Mouse (Mus musculus): Measurements from ENCODE around the gene Asb8.
A peak's percentile ranks its signal among the peaks of the same experiment; 100 is the strongest.

The Asb8 gene

DNA sequence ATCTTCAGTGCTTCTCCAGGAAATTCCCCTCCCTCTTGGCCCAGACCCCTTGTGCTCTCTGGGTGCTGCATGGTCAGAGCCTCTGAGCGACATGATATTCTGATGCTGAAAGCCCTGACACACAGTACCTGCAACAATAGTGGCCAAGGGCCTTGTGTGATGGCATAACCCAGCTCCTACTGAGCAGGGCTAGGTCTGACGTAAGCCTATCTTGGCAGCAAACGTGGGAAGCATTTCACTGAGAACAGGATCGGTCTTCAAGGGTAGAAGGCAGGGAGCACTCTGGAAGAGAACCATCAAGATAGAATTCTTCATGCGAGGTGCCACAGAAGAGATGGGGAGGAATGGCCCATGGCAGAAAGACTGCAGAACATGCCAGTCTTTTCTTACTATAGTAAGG, at the start of gene Asb8:
Gene Asb8 (minus strand): TSS at position 101 of the 400 bp plus-strand sequence.
- no peak for DNase-seq (ENCODE audit: low spot score in 2 of 2)

DNA sequence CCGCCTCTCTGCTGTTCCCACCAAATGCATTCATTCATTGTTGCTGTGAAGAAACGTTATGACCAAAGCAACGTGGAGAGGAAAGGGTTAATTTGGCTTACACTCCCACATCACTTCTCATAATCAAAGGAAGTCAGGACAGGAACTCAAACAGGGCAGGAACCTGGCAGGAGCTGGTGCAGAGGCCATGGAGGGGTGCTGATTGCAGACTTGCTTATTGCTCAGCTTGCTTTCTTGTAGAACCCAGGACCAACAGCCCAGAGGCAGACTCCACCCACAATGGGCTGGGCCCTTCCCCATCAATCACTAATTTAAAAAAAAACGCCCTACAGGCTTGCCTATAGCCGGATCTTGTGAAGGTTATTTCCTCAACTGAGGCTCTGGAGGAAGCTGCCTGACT, 48.7 kb upstream of the Asb8 start:
- no peak for DNase-seq (ENCODE audit: low spot score in 2 of 2)

DNA sequence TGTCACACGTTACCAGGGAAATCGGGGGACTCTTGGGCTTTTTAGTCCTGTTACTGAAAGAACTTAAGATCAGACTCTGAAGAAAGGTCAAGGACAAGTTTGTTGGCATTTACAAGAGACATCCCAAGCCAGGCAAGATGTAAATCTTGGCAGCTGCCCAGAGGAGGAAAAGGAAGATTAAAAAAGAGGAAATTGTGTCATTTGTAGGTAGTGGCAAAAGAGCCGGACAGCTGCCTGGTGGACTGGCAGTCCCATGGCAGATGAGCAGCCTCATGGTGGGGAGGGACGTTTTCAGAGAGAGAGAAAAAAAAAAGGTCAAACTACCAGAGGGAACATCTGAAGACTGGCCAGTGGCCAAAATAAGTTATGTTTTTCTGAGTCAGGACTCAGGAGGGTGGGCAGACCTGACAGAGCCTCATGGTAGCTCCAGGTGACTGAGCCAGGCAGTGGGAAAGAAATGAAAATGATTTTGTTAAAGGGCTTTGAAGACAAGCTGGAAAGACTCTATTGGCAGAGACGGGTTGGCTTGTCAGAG, 48.0 kb upstream of the Asb8 start:
- DNase-seq (ENCODE audit: low spot score in 2 of 2) = no peak

DNA sequence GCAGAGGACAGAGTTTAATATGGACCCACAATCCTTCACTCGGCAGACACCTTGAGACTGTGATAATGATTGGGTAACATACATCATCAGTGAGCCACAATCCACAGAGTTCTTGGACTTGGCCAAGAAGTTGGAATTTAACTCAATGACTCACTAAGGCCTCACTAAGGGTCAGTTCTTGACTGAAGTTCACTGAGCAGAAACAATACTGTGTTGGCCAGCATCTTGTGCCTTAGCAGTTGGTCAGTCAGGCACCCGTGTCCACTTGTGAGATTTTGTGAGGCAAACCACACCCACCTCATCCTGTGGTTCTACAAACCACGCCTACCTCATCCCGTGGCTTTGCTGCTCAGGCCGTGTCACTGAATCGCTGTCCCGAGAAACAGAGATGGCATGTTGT, 44.3 kb upstream of the Asb8 start:
- DNase-seq (ENCODE audit: low spot score in 2 of 2) = no peak

DNA sequence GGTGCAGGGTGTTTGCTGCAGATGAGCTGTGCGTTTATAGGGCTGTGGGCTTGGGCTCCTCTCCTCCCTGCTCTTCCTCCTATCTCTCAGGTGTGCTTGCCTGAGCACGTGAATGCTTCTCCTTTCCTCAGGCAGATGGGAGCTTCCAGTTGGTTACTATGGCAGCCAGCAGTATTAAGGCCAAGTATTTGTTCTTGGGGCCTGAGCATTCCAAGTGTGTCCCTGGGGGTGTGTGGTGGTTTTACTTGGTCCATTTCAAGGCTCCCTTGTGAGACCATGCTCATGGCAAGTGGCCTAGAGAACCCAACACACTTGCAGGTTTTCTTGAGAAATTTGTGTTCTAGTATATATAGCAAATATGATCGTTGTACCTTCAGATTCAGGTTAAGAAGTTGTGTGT, 30.0 kb upstream of the Asb8 start, which contains the start of gene Olfr288:
Gene Olfr288 (minus strand): TSS at position 101 of the 400 bp plus-strand sequence.
- DNase-seq (ENCODE audit: low spot score in 2 of 2) = no peak

DNA sequence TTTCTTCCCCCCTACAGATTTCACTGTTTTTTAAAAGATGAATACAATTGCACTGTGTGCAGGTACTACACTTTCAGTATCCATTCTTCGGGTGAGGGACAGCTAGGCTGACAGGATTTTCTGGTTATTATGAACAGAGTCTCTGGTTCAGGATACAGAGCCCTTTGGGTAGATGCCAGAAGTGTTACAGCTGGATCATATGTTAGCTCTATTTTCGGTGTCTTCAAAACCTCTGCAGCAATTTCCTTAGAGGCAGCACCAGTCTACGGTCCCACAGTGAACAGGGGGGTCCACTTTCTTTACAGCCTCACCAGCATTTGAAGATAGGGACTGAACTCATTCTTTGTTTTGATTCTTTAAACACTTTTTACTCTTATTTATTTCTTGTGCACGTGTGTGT, 19.0 kb upstream of the Asb8 start:
- DNase-seq (ENCODE audit: low spot score in 2 of 2) = no peak

DNA sequence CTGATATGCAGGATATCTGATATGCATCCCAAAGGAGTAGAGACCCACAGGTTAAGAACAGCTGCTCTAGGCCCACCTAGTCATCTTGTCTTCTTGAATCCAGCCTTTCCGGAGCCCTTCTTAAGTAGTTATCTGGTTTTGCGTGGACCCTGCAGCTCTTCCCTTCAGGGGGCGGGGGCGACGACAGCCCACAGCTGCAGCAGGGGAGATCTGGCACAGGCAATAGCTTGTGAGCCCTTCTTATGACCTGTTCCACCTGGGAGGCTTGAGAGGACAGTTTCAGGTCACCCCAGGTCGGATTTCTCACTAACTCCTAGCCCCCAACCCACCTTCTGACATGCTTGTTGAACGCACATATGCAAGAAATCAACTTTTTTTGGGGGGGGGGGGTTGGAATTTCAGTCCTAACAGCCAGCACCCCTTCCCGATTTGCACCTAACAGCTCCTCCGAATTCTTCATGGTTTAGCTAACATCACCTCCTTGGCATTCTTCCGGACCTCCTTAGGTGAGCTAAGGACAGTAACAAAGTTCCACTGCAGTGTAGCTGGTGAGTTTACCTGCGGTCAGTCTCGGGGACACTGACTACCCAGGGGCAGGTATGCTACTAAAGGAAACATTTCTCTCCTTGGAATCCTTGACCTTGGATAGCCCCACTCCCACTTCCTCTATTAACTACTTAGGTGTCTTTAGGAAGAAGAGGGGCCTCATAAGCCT, 16.6 kb upstream of the Asb8 start:
- DNase-seq (ENCODE audit: low spot score in 2 of 2) = no peak

DNA sequence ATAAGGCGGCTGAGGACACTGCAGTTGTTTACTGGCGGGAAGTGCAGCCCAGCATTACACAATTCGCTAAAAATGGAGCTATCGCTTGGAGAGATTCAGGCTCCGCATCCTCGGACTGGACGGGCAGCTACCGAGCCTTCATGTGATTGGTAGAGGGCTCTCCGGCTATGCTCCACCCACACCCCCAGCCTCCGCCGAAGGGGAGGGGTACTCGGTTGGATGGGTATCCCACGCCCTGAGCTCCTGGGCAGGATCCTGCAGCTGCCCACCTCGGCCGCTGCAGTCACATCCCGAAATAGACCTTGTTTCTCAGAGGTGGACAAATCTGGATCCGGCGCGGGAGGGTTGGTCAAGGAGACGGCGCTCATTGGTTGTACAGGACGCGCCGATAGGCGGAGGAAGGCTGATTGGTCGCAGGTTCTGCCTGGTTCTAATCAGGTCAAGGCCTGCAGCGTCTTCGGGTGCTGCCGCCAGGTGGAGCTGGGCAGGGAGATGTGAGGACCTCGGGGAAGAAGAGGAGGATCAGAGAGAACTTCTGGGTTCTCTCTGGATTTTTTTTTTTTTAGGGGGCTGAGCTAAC, 15.8 kb upstream of the Asb8 start:
- DNase-seq (ENCODE audit: low spot score in 2 of 2) = peak; percentile 75 to 78

DNA sequence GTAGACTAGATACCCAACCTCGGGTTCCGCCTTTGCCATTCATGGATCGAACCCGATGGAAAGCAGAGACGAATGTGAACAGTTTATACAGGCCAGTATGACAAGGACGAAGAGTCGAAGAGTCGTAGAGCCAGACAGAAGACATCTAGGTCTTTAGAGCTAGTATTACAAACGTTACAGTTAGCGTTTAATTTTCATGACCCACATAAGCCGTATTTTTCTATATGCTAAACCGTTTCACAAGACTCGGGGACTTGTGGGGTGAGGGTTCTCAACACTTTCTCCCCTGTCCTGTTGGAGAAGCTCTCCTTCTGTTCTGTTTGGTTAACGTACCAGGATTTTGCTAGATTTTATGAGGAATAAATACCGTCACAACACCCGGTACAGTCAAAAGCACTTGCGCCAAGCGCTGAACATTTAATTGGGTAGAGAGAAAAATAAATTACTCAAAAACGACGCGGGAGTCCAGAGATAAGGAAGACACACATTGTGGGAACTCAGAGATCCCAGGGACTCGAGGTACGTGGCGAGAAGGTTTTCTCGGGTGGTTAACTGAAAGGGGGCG, 15.2 kb upstream of the Asb8 start:
- no peak for DNase-seq (ENCODE audit: low spot score in 2 of 2)

DNA sequence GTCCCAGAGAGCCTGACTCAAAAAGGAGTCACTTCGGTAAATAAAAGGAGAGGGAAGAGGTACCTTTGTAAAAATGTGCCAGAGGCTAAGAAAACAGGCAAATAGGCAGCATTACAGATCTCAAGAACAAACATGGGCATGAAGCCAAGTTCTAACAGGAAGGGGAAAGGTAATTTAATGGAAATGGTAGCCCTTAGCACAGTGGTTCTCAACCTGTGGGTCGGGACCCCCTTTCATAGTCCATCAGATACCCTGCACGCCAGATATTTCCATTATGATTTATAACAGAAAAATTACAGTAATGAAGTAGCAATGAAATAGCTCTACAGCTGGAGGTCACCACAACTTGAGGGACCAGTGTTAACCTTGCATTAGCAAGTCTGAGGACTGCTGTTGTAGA, 11.9 kb upstream of the Asb8 start:
- no peak for DNase-seq (ENCODE audit: low spot score in 2 of 2)

DNA sequence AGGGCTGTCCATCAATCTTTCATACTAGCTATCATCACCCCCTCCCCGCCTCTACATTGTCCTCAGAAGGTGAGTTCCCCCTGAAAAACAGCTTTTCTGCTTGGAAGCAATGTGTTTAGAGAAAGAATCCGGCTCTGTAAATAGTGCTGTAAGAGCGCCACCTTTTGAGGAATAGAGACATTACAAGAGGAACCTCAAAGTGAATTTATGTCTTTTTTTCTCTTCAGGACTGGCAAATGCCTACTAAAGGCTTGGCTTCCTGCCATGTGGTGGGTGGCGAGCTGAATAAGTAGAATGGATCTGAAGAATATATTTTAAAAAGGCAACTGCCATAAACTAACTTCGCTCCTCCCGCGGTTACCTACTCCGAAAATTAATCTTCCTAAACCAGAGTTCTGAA, 8.4 kb upstream of the Asb8 start:
- DNase-seq (ENCODE audit: low spot score in 2 of 2) = no peak

DNA sequence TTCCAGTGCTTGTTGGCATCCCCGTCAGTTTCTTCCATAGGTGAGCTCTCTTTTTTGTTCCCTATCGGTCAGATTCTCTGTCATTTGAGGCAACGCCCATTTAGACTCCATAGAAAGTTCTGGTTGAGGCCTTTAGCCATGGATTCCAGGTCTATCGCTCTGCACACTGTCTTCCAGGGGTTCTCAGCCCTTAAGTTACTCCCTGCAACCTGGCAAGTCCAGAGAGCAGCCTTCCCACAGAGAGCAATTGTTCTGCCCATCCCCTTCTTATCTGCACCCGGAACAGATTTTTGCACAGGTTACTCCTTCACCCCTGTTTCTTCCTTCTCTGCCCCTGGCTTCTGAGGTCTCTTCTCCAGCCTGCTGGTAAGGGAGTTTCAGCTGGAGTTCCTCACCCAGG, 6.7 kb upstream of the Asb8 start:
- DNase-seq (ENCODE audit: low spot score in 2 of 2) = no peak

DNA sequence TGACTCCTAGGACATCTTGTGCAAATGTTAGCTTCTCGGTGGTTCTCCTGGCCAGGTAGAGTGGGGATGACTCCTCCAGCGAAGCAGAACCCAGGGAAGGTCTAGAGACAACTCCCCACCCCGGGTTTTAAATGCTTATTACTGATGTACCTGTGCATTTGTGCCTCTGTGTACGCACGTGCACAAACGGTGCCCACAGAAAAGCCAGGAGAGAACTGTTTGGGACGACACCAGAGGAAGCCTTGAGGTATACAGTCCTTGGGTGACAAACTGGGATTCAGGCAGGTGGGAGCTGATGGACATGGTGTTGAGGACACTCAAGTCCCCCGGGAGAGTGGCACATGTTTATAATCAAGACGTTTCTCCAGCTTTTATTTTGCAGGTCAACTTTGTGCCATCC, 5.5 kb upstream of the Asb8 start:
- no peak for DNase-seq (ENCODE audit: low spot score in 2 of 2)

DNA sequence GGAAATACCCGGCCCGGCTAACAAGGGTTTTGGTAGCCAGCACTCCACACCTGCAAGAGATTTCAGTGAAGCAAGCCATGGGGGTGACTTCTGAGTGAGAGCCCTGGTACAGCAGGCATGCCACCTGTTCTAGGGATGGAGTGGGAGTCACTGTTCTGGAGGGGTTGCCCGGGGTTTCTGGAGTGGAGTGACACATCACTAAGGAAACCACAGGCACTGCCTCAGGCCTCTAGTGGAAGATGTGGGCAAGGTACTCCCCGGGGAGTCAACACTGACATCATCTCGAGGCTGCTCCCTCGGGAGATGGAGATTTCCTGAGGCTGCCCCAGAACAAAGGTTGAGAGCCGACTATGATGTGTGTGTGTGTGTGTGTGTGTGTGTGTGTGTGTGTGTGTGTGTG, 4.9 kb upstream of the Asb8 start:
- DNase-seq (ENCODE audit: low spot score in 2 of 2) = no peak

DNA sequence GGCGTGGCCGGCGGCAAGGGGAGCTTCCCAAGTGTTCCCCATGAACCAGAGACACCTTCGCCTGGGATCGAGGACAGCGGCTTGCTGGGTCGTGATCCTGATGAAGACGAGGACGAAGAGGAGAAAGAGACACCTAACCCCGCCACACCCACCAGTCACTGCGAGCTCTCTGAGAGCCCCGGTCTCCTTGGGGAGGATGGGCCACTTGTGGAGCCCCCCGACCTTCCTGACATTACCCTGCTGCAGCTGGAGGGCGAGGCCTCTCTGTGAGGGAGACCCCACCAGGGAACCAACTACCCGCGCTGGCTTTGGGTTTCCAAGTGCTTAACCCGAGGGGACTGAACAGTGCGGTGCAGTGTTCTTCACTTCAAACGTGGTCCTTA, 3.2 kb upstream of the Asb8 start:
- DNase-seq (ENCODE audit: low spot score in 2 of 2) = no peak

DNA sequence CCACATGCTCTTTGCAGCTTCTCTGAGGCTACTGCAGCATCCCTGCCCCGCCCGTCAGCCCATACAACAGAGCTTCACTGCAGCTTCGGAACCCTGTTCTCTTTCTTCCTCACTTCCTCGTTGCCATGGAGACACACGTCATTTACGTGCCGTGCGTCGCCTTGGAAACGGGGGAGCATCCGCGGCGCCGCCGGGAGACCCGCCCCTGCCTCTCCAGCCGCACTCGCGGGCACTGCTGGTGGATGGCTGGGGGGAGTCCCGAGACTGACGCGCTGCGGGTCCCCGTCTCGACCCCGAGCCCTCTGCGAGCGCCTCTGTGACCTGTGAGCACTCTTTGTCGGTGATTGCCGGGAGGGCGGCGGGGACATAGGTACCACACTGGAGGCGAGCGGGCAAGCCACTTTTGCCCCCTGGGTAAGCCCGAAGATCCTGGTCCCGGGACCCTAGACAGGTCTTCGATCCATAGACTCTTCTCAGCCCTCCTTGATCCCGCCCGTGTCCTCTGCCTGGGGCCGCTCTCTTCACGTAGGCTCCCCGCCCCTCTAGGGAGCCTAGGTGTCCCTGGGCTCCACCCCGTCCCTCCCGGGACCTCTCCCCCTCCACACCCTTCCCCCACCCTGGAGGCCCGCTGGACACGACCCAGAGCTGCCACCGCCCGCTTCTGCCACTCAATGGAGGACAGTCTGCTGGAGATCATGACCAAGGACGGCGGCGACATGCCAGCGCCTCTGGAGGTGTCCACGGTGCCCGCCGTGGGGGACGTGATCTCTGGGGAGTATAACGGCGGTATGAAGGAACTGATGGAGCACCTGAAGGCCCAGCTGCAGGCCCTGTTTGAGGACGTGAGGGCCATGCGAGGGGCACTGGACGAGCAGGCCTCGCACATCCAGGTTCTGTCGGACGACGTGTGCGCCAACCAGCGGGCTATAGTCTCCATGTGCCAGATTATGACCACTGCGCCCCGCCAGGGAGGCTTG, 2.5 kb upstream of the Asb8 start:
- peak; percentile 60 to 67 for DNase-seq (ENCODE audit: low spot score in 2 of 2)

DNA sequence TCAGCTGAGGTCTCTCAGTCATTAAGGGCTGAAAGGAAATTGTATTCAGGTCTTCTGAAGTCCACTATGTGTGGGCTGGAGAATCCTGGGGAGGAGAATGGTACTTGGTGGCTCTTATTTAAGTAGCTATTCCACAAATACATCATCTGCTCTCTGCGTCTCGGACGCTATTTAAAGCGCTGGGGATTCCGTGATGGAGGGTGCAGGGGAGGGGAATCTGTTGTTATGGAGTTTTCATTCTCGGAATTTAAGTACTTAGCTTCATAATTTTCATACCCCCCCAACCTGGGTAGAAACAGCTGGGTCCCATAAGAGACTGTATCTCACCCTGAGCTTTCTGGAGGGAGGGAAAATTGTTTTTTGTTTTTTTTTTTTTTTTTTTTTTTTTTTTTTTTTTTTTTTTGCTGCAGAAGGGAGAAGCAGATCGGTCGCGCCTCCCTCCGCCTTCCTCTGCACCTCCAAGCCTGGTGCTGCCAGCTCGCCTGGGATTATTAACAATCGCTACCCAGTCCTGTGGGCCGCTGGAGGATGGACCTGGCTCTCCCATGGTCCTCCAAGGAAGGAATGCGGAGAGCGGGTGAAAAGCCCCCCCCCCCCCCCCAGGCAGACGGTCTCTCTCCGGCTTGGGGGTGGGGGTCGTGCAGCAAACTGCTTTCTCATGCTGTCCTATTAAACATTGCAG, 1.7 kb upstream of the Asb8 start, which contains the start of gene Ccdc184:
Gene Ccdc184 (plus strand): TSS at position 196 of the 682 bp plus-strand sequence.
- no peak for DNase-seq (ENCODE audit: low spot score in 2 of 2)

DNA sequence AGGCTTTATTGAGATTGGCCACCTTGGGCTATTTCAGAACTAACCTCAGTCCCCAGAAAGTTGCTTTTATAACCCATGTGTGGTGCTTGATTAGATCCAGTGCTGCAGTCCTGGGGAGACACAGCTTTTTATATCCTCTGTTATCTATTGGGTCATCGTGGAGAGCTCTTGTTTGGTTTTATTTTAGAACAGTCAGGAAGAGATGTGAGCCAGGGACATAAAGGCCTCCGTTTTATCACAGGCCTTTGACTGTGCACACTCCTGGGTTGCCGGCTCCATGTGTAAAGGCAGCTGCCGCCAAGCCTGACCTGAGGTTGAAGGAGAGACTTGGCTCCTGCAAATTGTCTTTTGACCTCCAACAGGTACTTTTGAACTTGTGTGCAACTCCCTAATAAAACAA, 2.9 kb downstream of the Asb8 start:
- DNase-seq (ENCODE audit: low spot score in 2 of 2) = no peak

DNA sequence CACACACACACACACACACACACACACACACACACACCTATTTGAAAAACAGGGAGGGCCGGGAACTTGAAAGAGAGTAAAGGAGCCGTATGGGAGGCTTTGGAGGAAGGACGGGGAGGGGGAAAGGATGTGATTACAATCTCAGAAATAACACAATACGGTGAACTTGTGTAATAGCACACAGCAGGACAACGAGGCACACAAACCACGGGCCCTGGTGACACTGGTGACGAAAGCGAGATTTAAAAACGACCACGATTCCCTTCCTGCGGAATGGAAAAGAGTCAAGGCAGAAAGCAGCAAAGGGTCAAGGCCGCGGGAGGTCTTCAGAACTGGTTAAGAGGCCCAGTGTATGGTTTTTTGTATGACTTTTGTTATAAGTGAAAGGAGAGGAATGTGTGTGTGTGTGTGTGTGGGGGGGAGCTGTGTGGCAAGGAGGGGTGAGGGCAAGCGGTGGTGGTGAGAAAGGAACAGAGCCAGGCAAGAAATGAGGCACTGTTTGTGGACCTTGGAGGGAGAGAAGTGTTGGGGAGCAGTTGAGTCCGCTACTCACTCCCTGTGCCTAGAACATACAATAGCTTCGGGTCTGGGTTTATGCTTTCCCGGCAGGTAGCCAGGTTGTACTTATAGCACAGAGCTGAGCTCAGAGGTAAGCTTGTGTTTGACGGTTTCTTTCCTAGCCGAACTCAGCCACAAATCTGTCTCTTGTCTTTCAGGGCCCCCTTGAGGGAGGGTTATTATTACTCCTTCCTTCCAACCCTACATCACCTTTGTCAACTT, 4.2 kb downstream of the Asb8 start:
- no peak for DNase-seq (ENCODE audit: low spot score in 2 of 2)

DNA sequence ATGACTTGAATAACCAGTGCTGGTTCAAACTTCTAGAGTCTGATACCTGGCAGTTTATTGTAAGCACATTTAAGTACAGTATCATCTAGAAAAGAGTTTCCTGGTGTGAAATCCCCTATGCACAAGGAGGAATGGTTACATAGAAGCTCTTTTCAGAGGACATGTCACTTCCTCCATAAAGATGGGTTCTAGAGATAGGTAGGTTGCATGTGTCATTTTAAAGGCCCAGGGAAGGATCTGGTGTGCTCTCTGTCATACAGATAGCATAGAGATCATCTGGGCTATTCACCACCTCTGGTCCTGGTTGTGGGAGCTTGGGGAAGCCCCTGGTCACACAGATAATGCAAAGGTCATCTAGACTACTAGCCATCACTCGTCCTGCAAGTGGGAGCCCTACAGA, 8.2 kb downstream of the Asb8 start:
- DNase-seq (ENCODE audit: low spot score in 2 of 2) = no peak

DNA sequence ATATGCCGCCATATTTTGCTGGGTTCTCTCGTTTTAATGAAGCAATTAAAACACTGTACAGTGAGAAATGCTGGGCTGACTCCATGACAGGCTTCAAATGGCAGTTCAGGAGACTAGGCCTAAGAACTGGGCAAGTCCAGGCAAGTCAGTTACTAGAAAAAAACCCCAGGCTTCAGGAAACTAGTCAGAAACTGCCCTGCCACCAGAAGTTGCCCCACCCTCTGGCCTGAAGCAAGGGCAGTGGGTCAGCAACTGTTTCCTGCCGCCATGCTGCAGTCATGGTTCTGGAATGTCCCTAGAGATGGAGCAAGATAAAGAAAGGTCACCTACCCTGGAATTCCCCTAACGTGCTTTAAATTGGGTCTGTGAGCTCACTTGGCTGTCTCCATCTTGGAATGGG, 9.5 kb downstream of the Asb8 start:
- DNase-seq (ENCODE audit: low spot score in 2 of 2) = no peak

Data from spleen, postnatal 36 days (tissue).